Mouse (Mus musculus) left cerebral cortex, postnatal 36 days (tissue): Measurements from ENCODE around the gene Tex2. TPM values are rescaled to one million over a fixed set of nuclear protein-coding genes. Genes with fewer than 3 reads are reported as not detected.
"Not testable (repeated sequence)": the region's sequence is repeated elsewhere in the genome, so short reads cannot be mapped to it uniquely, and the experiment has no call there.

Source experiments
- DNase-seq, 2 experiments: peaks; one replicate each; pipeline ENCODE4 v3.0.0; 2021 to 2022; ENCODE audit warnings: low spot score in 2 of 2, mixed read lengths in 1 of 2
- intact Hi-C: fragments of 180-260 bp; cut with DNase I; formaldehyde crosslinking; loops from one replicate; pipeline ENCODE4 v1.15.1; 2025
- total RNA-seq, 2 experiments: library from RNA; stranded (reverse); gene quantifications; 2 replicates each; pipeline ENCODE4 v1.2.3; 2021

Gene Tex2
- total RNA-seq, 2 experiments from 2014 or later = 102 to 112 TPM

- no peak for DNase-seq
- intact Hi-C loops = no loop called here
Measured at GRCm38 (mm10) chr11:106623629-106624028, 10.4 kb upstream of the Tex2 start.

DNA sequence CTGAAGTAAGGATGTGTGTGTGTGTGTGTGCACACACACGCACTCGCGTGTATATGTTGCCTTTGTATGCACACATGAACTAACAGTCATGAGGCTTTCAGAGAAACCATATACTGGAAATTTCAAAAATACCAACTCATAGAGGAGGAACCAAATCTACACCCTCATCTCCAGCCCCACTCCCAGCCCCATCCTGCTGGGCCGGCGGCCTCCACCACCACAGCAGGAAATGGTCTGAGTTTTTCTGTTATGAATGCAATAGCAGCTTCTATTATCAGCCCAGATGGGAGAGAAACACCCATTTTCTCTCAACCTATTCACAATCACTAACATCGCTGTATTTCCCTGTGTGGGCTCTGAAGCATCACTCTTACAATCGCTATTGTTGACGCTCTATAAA, 8.8 kb upstream of the Tex2 start:
- intact Hi-C loops = no loop called here
- DNase-seq = no peak

DNA sequence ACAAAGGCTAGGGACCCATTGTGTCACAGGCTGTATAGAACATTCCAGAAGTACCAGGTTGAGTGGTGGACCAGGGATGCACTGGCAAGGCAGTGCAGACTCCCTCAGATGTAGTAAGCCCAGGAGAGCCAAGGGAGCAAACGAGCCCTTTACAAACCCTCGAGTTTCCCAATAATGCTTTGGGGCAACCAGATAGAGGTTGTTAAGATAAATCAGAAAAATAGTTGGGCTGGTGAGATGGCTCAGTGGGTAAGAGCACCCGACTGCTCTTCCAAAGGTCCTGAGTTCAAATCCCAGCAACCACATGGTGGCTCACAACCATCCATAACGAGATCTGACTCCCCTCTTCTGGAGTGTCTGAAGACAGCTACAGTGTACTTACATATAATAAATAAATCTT, 5.5 kb upstream of the Tex2 start:
- intact Hi-C loops, DNase-seq: not testable (repeated sequence)

DNA sequence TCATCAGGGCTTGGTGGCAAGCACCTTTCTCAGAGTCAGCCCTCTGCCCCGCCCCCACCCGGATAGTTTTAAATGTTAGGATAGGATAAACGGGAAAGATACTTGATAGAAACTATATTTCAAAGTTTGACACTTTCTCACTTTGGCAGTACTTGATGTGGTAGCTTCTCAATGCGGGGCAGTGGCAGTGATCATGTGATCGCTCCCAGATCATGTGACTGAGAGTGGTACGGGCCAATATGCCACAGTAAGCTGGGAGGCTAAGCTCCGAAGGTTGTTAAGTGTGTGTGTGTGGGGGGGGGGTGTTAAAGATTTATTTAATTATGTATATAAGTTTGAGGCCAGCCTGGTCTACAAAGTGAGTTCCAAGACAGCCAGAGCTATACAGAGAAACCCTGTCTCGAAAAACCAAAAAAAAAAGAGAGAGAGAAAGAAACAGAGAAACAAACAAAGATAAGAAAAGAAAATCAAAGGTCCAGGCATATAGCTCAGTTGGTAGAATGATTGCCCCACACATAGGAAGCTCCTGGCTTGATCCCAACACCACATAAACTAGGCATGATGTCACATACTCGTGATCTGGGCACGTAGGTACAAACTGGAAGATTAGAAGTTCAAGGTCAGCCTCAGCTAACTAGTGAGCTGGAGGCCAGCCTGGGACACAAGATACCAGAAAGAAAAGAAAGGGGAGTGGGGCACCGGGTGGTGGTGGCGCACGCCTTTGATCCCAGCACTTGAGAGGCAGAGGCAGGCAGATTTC, 4.8 kb upstream of the Tex2 start:
- no peak for DNase-seq
- intact Hi-C loops = no loop called here

DNA sequence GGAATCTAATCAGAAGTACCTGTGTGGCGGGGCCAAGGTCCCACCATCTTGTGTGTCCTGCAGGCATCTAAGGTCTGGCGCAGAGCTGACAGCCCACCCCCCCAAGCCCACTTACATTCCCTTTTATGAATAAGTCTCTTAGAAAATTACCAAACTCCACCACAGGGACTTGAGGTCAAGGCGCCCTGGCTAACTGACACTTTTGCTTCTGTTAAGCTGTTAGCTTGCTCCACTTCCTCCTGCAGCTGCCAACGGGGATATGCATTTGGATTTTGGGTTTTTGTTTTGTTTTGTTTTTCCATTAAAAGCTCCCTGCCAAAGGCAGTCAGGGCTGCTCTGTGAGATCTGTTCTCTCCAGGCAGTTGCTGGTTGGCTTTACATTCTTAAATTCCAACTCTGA, 2.3 kb upstream of the Tex2 start:
- intact Hi-C loops = no loop called here
- DNase-seq = no peak

DNA sequence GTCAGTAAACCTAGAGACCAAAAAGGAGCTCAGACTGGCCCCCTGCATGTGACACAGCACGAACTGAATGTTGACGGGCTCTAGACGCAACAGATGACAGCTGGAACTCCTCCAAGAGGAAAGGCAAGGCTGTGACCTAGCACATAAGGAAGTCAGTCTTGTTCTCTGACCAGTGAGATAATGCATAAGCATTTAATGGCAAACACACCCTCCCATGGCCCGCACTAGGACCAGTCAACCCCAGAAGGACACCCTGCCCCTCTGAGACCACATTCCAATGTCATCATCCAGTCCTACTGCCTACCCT, 1.1 kb upstream of the Tex2 start:
- intact Hi-C loops = loop anchor here (5.0 kb wide), 1 partner anchor 112 kb away; no protein-coding TSS in a partner anchor
- DNase-seq = no peak

DNA sequence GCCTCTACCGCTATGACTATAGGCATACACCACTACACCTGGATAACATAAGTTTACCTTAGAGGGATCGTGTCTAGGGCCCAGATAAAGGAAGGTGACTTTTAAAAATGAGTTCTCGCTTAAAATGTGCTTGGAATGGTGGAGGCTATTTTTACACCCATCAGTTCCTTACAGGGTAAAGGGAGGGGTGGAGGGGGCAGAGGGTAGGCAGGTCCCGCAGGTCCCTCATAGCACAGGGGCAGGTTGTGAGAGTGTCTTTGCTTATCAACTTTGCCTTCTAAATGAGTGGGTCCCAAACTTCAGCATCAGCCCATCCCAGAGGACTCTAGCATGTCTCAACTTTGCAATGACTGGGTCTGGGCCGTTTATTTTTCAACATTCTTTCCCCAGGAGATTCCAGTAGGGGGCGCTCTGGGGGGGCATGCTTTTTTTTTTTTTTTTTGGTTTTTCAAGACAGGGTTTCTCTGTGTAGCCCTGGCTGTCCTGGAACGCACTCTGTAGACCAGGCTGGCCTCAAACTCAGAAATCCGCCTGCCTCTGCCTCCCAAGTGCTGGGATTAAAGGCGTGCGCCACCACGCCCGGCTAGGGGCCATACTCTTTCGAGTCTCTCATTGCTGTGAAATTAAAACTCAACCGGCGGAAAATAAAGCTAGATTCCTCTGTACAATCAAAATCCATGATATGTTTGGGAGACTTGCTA, 565 bp upstream of the Tex2 start:
- intact Hi-C loops = loop anchor here (2.0 to 5.0 kb wide), 2 partner anchors 55 to 111 kb away; no protein-coding TSS in a partner anchor
- no peak for DNase-seq

DNA sequence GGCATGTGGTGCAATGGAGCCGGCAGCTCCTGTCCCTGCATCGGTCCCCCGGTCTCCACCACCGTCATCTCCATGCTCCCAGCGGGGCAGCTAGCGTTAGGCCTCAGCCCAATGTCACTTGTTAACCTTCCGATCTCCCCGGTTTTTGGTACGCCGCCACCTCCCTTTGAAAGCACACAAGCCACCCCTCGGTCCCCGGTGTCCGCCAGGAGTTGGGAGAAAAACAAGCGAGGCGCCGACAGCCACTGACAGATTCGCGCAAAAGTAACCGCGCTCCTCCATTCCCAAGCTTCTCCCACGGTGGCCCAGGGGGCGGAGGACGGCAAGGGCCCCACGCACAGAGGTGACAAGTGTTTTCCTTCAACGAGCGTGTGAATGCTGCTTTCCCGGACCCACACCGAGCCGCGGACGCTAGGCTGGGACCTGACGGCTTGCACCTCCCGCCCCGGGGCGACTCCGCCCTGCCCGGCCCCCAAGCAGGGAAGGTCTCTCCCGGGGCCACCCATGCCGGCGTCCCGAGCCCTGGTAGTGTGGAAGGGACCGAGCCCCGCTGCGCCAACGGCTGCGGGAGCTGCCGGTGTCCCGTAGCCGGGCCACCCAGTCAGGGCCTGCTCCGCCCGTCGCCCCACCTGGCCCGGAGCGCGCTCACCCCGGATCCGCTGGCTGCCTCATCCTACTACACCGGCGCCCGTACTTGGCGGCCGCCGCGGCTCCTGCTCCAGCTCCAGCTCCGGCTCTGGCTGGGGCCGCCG, 838 bp downstream of the Tex2 start:
- intact Hi-C loops = loop anchor here (2.0 to 5.0 kb wide), 2 partner anchors 54 to 110 kb away; no protein-coding TSS in a partner anchor

GRCm38 (mm10) chr11:106609731-106610130, 3.5 kb downstream of the Tex2 start:
- no peak for DNase-seq
- intact Hi-C loops = loop anchor here (5.0 kb wide), 1 partner anchor 107 kb away; no protein-coding TSS in a partner anchor

More for the DNA sequence above, 838 bp downstream of the Tex2 start:
- peak; percentile 36 to 48 for DNase-seq

DNA sequence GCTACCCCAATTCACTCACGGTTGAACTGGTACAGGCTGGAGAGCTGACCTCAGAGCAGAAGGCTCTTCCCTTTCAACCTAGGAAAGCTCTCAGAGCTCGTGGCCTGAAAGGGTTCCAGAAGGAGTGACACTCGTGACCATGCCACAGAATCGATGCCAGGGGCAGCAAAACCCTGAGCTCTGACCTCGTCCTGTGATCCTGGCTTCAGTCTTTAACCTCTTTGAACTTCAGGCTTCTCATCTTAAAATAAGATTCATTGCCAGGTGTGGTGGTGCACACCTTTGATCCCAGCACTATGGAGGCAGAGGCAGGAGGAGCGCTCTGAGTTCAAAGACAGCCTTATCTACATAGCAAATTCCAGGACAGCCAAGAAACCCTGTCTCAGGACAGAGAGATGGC, 5.9 kb downstream of the Tex2 start:
- intact Hi-C loops = no loop called here
- no peak for DNase-seq

- intact Hi-C loops = no loop called here
- DNase-seq = no peak
Measured at GRCm38 (mm10) chr11:106606042-106606441, 7.2 kb downstream of the Tex2 start.

DNA sequence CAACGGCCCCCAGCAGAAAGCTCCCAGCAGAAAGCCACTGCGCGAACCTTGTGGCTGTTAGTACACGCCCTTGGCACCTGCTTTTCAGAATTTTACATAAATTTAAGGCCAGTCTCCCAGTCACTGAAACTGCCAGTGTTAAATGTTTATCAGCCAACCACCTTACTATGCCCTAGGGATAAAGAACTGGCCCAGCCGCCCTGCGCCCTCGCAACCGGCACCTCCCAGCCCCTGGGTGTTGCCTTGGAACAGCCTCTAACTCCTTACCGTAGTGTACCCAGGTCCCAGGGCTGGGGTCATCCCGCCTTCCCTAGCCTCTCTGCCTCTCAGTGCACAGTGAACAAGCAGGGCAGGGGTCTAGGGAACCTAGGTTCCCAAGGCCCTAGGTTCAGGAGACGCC, 10.0 kb downstream of the Tex2 start:
- intact Hi-C loops = no loop called here

GRCm38 (mm10) chr11:106600124-106600523, 13.1 kb downstream of the Tex2 start:
- DNase-seq = no peak

More for the DNA sequence above, 10.0 kb downstream of the Tex2 start:
- DNase-seq = no peak

GRCm38 (mm10) chr11:106599345-106599744, 13.9 kb downstream of the Tex2 start:
- intact Hi-C loops = no loop called here
- DNase-seq = no peak

More at GRCm38 (mm10) chr11:106600124-106600523, 13.1 kb downstream of the Tex2 start:
- intact Hi-C loops = no loop called here

DNA sequence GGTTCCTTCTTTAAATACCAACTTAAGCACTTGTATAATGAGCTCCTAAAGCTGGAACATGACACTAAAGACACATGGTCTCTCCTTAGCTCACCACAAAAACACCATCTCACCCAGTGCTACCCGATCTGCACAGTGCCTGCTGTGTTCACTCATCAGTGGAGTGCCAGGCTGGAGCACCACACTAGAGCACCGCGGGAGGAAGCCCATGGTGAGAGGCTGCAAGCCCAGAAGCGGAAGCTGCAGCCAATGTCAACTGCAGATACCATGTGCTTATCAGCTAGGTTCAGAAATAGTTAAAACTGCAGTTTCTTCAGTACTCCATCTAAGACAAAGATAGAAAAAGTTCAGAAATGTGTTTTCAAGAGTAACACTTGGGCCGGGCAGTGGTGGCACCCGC, 14.9 kb downstream of the Tex2 start:
- no peak for DNase-seq
- intact Hi-C loops = no loop called here

- DNase-seq = no peak
- intact Hi-C loops = no loop called here
Measured at GRCm38 (mm10) chr11:106597737-106598330, 15.4 kb downstream of the Tex2 start.

DNA sequence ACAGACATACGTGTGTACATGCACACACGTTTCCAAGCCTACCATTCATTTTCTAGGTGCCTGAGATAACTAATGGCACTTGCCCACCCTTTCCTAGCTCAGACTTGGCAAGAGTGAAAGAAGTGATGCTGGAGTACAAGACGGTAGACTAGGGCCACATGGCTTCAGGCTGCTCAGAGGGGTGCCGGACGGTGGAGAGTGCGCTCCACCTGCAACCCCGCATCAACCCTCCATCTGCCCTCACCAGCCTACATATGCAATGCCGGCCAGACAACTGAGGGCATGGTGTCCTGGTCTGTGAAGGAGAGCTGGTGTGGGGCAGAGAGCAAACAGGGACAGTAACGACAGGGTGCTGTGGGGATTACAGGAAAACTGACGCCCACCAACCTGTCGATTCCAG, 22.0 kb downstream of the Tex2 start:
- no peak for DNase-seq
- intact Hi-C loops = no loop called here

- no peak for DNase-seq
- intact Hi-C loops = no loop called here
Measured at GRCm38 (mm10) chr11:106590143-106590542, 23.1 kb downstream of the Tex2 start.

DNA sequence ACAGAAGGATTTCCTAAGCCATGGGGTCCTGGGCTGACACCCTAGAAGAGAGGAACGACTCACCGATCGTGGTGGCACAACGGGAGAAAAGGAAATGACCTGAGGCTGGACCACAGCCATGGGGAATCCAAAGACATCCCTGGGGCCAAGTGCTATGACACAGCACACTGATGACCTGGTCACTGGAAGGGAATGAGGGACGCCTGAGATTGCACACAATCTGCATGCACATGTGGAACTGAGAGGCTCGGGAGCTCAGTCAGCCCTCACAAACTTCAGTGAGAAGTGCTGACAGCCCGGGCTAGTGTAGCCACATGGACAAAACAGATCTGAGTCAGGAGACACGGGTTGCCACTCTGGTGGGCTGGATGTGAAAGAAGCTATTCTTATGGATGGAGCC, 24.4 kb downstream of the Tex2 start:
- no peak for DNase-seq
- intact Hi-C loops = no loop called here
